Mouse (Mus musculus) erythroblast, embryonic 14.5 days (primary cell): ENCODE measurements around the gene Higd1a.

ENCODE experiments used
- GATA1 ChIP-seq: IDR thresholded peaks from 2 replicates; pipeline ENCODE4 v1.6.1; 2012; ENCODE audit warnings: low read length, inconsistent platforms, mixed read lengths
- TAL1 ChIP-seq: IDR thresholded peaks from 3 replicates; pipeline ENCODE4 v1.6.1; 2012; ENCODE audit warnings: low read length, inconsistent platforms, mixed read lengths

- TF ChIP-seq GATA1: no peak
- no peak for TF ChIP-seq TAL1
Measured at GRCm38 (mm10) chr9:121830956-121831293, 27.2 kb downstream of the Higd1a start.
